Mouse (Mus musculus): ENCODE measurements around the gene Tjp1. TPM values are rescaled to one million over a fixed set of nuclear protein-coding genes. Genes with fewer than 3 reads are reported as not detected.

Gene Tjp1
- 18.6 and 23.4 TPM in 2 replicates for polyA plus RNA-seq (2014; fragmentation: Nextera tagmentation; extraction: Ambion mirVana)

DNA sequence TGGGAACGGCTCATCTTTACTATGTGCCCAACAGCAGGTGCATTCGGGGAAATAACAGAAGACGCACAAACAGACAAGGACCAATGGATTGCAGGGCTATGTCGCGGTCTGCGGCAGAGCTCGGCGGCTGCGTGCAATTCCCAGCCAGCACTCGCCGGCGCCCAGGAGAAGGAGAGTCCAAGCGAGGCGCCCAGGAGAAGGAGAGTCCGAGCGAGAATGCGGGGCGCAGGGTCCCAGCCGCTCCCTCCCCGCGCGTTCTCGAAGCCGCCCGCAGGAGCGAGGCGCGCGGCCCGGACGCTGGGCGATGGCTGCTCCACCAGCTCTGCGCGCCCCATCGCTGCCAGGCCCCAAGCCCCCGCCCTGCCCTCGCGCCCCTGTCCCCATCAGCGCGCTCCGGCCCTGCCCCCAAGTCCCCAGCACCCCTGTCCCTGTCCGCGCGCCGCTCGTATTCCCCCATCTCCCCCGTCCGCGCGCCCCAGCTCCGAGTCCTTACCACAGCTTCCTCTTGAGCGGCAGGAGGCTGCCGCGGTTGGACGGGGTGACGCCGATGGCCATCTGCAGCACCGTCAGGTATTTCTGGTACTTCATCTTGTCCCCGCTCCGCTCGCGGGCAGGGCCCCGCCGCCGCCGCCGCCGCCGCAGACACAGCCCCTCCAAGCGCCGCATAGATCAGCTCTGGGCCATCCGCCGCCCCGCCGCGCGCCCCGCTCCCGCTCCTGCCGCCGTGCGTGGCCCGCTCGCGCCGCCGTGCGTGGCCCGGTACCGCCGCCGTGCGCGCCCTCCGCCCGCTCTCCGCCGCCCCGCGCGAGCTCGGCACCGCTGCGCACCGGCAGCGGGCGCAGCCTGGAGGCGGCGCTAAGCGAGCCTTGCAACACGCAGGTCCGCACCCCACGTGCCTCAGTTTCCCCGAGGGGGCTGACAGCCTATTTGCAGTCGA lies at the start of gene Tjp1:
Tjp1 (minus strand) TSS at position 711 of the 937 bp plus-strand sequence.
- H3K4me3 ChIP-seq (ENCODE audit: low read depth, low read length) = peak within 1 kb of the TSS; percentile 61
- no peaks in the 10 kb centered on the region for H3K36me3 ChIP-seq (replicated peaks; ENCODE audit: control insufficient read depth, insufficient read depth, low read depth, low read length)
- H3K9me3 ChIP-seq (replicated peaks; ENCODE audit: control insufficient read depth, low read length) = no peaks in the 10 kb centered on the region
- H3K4me1 ChIP-seq (ENCODE audit: control insufficient read depth, insufficient read depth, low read length) = no peaks in the 10 kb centered on the region
- WGBS = under 1% methylated on average over 104 of the region's 115 CpGs
- peaks cover 22% of the 10 kb centered on the region for H3K27me3 ChIP-seq (ENCODE audit: control insufficient read depth, insufficient read depth, low read length)
- ATAC-seq (replicated peaks; ENCODE audit: insufficient number of reproducible peaks, low FRiP score, low TSS enrichment, low read depth) (peak; percentile 44; the same call in 1 of the 2 replicates), DNase-seq (ENCODE audit: low spot score) (peak; percentile 39)
- H3K27ac ChIP-seq (replicated peaks; ENCODE audit: low read depth, low read length) = no peak within 1 kb of the TSS
- peak within 1 kb of the TSS; percentile 98 for H3K4me2 ChIP-seq (ENCODE audit: low read depth, low read length)
- H3K9ac ChIP-seq (replicated peaks; ENCODE audit: low read length) = peak within 1 kb of the TSS; percentile 54

DNA sequence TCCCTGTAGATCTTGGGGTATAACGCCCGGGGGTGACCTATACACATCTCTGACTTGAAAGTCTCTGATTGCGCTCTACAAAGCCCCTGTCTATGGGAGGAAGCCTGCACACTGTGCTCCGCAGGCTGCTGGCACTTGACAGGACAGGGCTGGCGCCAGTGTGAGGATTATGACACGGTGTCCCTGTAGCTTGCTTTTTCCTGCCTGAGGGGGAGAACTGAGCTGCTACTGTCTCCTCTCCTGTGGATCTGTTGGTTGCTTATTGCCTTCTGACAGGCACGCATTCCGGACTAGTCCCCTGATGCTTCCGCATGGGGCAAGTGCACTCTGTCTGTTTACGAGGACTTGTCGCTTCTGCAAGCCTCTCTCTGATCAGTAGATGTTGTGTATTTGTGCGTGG lies 49.5 kb upstream of the Tjp1 start:
- ATAC-seq (replicated peaks; ENCODE audit: insufficient number of reproducible peaks, low FRiP score, low TSS enrichment, low read depth) (peak; percentile 72; the same call in 1 of the 2 replicates), DNase-seq (ENCODE audit: low spot score) (peak; percentile 27)
- Histone ChIP-seq H3K4me2 (ENCODE audit: low read depth, low read length) (no peak overlapping the region), H3K4me3 (ENCODE audit: low read depth, low read length) (no peak overlapping the region), H3K4me1 (ENCODE audit: control insufficient read depth, insufficient read depth, low read length) (no peaks in the 10 kb centered on the region), H3K9me3 (replicated peaks; ENCODE audit: control insufficient read depth, low read length) (no peaks in the 10 kb centered on the region), H3K27me3 (ENCODE audit: control insufficient read depth, insufficient read depth, low read length) (no peaks in the 10 kb centered on the region), H3K9ac (replicated peaks; ENCODE audit: low read length) (no peak overlapping the region), H3K27ac (replicated peaks; ENCODE audit: low read depth, low read length) (no peak overlapping the region), H3K36me3 (replicated peaks; ENCODE audit: control insufficient read depth, insufficient read depth, low read depth, low read length) (no peaks in the 10 kb centered on the region)
- 35% methylated on average over 12 of the region's 12 CpGs for WGBS

DNA sequence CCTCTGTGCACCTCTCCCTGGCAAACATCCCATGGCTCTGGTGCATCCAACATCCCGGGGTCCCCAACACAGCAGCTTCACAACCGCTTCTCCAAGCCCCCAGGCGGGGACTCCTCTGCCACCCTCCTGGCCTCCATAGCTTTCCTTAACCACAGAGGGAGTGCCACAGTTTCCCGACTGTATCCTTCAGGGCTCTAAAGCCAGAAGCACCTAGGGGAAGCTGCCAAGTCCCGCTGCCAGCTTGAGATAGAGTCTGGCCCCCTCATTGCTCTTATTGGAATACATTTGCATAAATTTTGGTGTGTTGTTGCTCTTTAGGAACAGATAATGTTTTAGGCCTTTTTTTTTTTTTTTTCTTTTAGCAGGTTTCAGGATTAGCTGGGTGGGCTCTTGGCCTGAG lies 45.1 kb upstream of the Tjp1 start:
- DNase-seq (ENCODE audit: low spot score) (no peak), ATAC-seq (replicated peaks; ENCODE audit: insufficient number of reproducible peaks, low FRiP score, low TSS enrichment, low read depth) (no peak)
- no peak overlapping the region for H3K27ac ChIP-seq (replicated peaks; ENCODE audit: low read depth, low read length)
- H3K4me2 ChIP-seq (ENCODE audit: low read depth, low read length) = no peak overlapping the region
- no peaks in the 10 kb centered on the region for H3K9me3 ChIP-seq (replicated peaks; ENCODE audit: control insufficient read depth, low read length)
- no peak overlapping the region for H3K9ac ChIP-seq (replicated peaks; ENCODE audit: low read length)
- H3K36me3 ChIP-seq (replicated peaks; ENCODE audit: control insufficient read depth, insufficient read depth, low read depth, low read length) = no peaks in the 10 kb centered on the region
- no peak overlapping the region for H3K4me3 ChIP-seq (ENCODE audit: low read depth, low read length)
- no peaks in the 10 kb centered on the region for H3K27me3 ChIP-seq (ENCODE audit: control insufficient read depth, insufficient read depth, low read length)
- WGBS = 62% methylated on average over 5 of the region's 5 CpGs
- H3K4me1 ChIP-seq (ENCODE audit: control insufficient read depth, insufficient read depth, low read length) = no peaks in the 10 kb centered on the region

DNA sequence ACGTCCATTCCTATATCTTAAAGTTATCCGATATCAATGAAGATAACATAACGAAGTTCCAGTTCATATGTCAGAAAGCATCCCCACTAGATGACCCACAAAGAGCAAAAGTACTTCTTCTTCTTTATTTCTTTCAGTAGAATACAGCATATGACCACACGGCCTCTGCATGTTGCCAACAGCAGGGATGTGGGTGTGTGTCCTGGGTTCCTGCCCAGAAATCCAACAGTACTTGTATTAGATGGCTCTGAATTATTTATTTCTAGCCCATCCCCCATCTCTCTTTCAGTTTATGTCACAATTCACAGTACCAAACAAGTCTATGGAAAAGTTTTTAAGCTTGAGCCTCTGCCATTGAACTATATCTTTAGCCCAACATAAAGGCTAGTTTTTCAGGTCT lies 43.1 kb upstream of the Tjp1 start:
- H3K4me3 ChIP-seq (ENCODE audit: low read depth, low read length) = no peak overlapping the region
- no peak overlapping the region for H3K4me2 ChIP-seq (ENCODE audit: low read depth, low read length)
- no peak overlapping the region for H3K27ac ChIP-seq (replicated peaks; ENCODE audit: low read depth, low read length)
- DNase-seq (ENCODE audit: low spot score) (no peak), ATAC-seq (replicated peaks; ENCODE audit: insufficient number of reproducible peaks, low FRiP score, low TSS enrichment, low read depth) (no peak)
- H3K36me3 ChIP-seq (replicated peaks; ENCODE audit: control insufficient read depth, insufficient read depth, low read depth, low read length) = no peaks in the 10 kb centered on the region
- 83% methylated on average over 4 of the region's 4 CpGs for WGBS
- no peak overlapping the region for H3K9ac ChIP-seq (replicated peaks; ENCODE audit: low read length)
- H3K27me3 ChIP-seq (ENCODE audit: control insufficient read depth, insufficient read depth, low read length) = no peaks in the 10 kb centered on the region
- no peaks in the 10 kb centered on the region for H3K4me1 ChIP-seq (ENCODE audit: control insufficient read depth, insufficient read depth, low read length)
- H3K9me3 ChIP-seq (replicated peaks; ENCODE audit: control insufficient read depth, low read length) = no peaks in the 10 kb centered on the region

DNA sequence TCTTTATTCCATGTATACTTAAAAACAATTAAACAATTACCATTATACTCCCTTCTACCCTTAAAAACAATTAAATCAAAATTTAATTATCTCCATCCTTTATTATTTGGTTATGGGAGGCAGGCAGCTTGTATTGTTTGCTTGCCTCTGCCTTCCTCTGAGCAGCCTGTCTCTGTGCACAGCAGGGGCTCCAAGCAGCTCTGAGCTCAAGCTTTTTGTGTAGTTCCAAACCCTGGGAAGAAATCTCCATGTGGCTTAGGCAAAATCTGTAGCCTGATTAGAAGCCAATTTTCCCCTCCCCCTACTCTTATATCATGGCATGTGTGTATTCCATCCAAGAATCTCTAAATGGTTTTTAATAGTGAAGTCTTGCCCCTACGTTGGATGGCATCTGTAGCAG lies 28.4 kb upstream of the Tjp1 start:
- no peak for ATAC-seq (replicated peaks; ENCODE audit: insufficient number of reproducible peaks, low FRiP score, low TSS enrichment, low read depth)
- no peaks in the 10 kb centered on the region for H3K9me3 ChIP-seq (replicated peaks; ENCODE audit: control insufficient read depth, low read length)
- no peak overlapping the region for H3K4me3 ChIP-seq (ENCODE audit: low read depth, low read length)
- DNase-seq (ENCODE audit: low spot score) = no peak
- H3K9ac ChIP-seq (replicated peaks; ENCODE audit: low read length) = no peak overlapping the region
- H3K4me1 ChIP-seq (ENCODE audit: control insufficient read depth, insufficient read depth, low read length) = no peaks in the 10 kb centered on the region
- no peaks in the 10 kb centered on the region for H3K36me3 ChIP-seq (replicated peaks; ENCODE audit: control insufficient read depth, insufficient read depth, low read depth, low read length)
- 40% methylated on average over 1 of the region's 1 CpGs for WGBS
- H3K27me3 ChIP-seq (ENCODE audit: control insufficient read depth, insufficient read depth, low read length) = no peaks in the 10 kb centered on the region
- H3K27ac ChIP-seq (replicated peaks; ENCODE audit: low read depth, low read length) = no peak overlapping the region
- no peak overlapping the region for H3K4me2 ChIP-seq (ENCODE audit: low read depth, low read length)

DNA sequence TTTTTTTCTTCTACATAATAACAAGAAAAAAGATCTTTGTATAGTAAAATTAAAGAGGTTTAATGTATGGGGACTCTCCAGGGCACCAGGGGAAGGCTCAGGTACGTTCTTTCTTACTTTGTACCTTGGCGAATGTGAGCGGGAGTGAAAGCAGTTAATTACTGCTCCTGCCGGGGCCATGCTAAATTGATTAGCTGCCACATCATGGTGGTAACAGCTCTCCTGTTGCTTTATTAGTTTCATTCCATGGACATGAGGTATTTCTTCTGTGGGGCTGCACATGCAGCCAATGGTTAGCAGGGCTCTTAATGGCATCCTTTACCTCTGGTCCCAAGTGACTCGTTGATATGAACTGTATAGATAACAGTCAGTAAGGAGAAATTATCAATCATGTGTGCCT lies 18.2 kb upstream of the Tjp1 start:
- WGBS = 34% methylated on average over 5 of the region's 5 CpGs
- Histone ChIP-seq H3K9me3 (replicated peaks; ENCODE audit: control insufficient read depth, low read length) (no peaks in the 10 kb centered on the region), H3K27ac (replicated peaks; ENCODE audit: low read depth, low read length) (no peak overlapping the region), H3K36me3 (replicated peaks; ENCODE audit: control insufficient read depth, insufficient read depth, low read depth, low read length) (no peaks in the 10 kb centered on the region), H3K27me3 (ENCODE audit: control insufficient read depth, insufficient read depth, low read length) (no peaks in the 10 kb centered on the region), H3K4me2 (ENCODE audit: low read depth, low read length) (no peak overlapping the region), H3K4me1 (ENCODE audit: control insufficient read depth, insufficient read depth, low read length) (no peaks in the 10 kb centered on the region), H3K9ac (replicated peaks; ENCODE audit: low read length) (no peak overlapping the region), H3K4me3 (ENCODE audit: low read depth, low read length) (no peak overlapping the region)
- DNase-seq (ENCODE audit: low spot score) = no peak
- no peak for ATAC-seq (replicated peaks; ENCODE audit: insufficient number of reproducible peaks, low FRiP score, low TSS enrichment, low read depth)

DNA sequence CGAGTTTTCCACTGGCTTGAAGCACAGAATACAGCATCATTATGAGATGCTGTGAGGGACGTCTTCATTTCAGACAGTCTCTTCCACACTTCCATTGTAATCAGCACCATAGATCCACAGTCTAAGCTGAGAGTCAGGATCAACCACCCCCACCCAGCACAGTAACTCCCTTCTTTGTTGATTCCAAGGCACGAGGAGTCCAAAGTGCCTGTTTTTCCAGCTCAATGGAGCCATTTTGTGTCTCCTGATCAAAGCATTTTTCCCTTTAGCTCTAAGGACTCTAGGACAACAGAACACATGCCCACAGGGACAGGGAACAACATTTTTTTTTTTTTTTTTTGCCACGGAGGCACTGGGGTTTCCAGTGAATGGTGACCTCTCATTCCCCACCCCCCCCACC lies 5.1 kb upstream of the Tjp1 start:
- Histone ChIP-seq H3K4me2 (ENCODE audit: low read depth, low read length) (no peak overlapping the region), H3K36me3 (replicated peaks; ENCODE audit: control insufficient read depth, insufficient read depth, low read depth, low read length) (no peaks in the 10 kb centered on the region), H3K27me3 (ENCODE audit: control insufficient read depth, insufficient read depth, low read length) (peaks cover 6% of the 10 kb centered on the region), H3K27ac (replicated peaks; ENCODE audit: low read depth, low read length) (no peak overlapping the region), H3K4me3 (ENCODE audit: low read depth, low read length) (no peak overlapping the region), H3K4me1 (ENCODE audit: control insufficient read depth, insufficient read depth, low read length) (no peaks in the 10 kb centered on the region), H3K9ac (replicated peaks; ENCODE audit: low read length) (no peak overlapping the region), H3K9me3 (replicated peaks; ENCODE audit: control insufficient read depth, low read length) (no peaks in the 10 kb centered on the region; the same call in 1 of the 2 replicates)
- no peak for ATAC-seq (replicated peaks; ENCODE audit: insufficient number of reproducible peaks, low FRiP score, low TSS enrichment, low read depth)
- no peak for DNase-seq (ENCODE audit: low spot score)
- WGBS = 15% methylated on average over 4 of the region's 4 CpGs

DNA sequence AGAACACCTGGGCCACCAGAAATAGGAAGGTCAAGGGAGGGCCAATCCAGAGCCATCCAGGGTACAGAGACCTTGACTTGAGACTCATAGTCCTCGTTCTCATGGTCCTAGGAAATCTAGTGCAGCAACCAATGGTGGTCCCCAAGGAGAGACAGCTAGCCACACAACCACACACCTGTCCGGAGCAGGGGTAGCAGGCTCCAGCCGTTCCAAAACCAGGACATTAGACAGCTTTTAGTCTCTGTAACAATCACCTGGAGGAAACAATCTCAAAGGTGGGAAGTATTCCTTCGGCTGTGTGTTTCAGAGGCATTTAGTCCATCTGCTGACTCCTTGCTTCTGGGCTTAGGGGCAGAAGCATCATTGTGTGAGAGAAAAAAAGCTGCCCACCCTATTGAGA lies 4.5 kb downstream of the Tjp1 start:
- H3K4me2 ChIP-seq (ENCODE audit: low read depth, low read length) = no peak overlapping the region
- no peak overlapping the region for H3K27ac ChIP-seq (replicated peaks; ENCODE audit: low read depth, low read length)
- no peak overlapping the region for H3K9ac ChIP-seq (replicated peaks; ENCODE audit: low read length)
- no peak for ATAC-seq (replicated peaks; ENCODE audit: insufficient number of reproducible peaks, low FRiP score, low TSS enrichment, low read depth)
- H3K36me3 ChIP-seq (replicated peaks; ENCODE audit: control insufficient read depth, insufficient read depth, low read depth, low read length) = no peaks in the 10 kb centered on the region
- H3K4me3 ChIP-seq (ENCODE audit: low read depth, low read length) = no peak overlapping the region
- H3K4me1 ChIP-seq (ENCODE audit: control insufficient read depth, insufficient read depth, low read length) = no peaks in the 10 kb centered on the region
- 90% methylated on average over 4 of the region's 4 CpGs for WGBS
- DNase-seq (ENCODE audit: low spot score) = no peak
- H3K9me3 ChIP-seq (replicated peaks; ENCODE audit: control insufficient read depth, low read length) = no peaks in the 10 kb centered on the region
- peaks cover 18% of the 10 kb centered on the region for H3K27me3 ChIP-seq (ENCODE audit: control insufficient read depth, insufficient read depth, low read length)

Measured in embryonic facial prominence, embryonic 11.5 days (tissue).